Mouse (Mus musculus) naive thymus-derived CD4-positive, alpha-beta T cell, adult 2 months (primary cell): ENCODE data around the gene Csl.

Experiments
- DNase-seq: peaks from one replicate; pipeline ENCODE4 v3.0.0-alpha.2; 2011; ENCODE audit warnings: low read depth

The Csl gene

DNA sequence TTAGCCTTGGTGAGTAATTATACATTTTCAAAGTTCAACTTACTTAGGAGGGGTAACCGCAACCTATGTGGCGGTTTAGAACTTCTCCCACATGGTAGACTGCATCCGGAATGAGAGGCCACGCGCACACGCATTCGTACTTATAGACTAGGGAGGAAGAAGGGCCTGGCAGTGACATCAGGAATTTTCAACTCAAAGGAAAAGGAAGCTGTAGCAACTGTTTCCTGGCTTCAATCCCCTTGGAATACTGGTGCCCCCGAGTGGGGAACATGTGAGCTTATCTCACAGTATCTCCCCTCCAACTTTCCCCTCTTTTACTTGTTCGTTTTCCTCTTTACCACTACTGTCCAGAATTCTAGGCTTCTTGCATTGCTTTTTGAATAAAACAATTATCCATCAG, at the start of gene Csl:
Gene Csl, minus strand, starts transcription at position 101 of the 400 bp plus-strand sequence.
- DNase-seq, result no peak

DNA sequence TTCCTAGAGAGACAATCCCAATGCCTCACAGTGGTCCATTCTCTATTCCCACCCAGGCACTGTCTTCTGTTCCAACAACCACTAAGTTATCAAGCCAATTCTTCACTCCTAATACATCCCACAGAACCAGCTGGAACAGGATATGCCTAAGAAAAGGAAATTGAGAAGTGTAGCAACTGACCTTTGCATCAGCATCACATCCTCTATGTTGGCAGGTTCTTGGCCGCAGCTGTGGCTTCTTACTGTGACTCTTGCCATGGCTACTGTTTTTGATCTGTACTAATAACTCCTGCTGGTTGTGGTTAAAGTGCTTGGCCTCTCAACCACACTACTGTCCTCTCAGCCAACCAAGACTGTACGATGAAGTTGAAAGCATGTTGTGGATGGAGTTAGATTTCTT, 30.0 kb upstream of the Csl start:
- DNase-seq, result no peak

DNA sequence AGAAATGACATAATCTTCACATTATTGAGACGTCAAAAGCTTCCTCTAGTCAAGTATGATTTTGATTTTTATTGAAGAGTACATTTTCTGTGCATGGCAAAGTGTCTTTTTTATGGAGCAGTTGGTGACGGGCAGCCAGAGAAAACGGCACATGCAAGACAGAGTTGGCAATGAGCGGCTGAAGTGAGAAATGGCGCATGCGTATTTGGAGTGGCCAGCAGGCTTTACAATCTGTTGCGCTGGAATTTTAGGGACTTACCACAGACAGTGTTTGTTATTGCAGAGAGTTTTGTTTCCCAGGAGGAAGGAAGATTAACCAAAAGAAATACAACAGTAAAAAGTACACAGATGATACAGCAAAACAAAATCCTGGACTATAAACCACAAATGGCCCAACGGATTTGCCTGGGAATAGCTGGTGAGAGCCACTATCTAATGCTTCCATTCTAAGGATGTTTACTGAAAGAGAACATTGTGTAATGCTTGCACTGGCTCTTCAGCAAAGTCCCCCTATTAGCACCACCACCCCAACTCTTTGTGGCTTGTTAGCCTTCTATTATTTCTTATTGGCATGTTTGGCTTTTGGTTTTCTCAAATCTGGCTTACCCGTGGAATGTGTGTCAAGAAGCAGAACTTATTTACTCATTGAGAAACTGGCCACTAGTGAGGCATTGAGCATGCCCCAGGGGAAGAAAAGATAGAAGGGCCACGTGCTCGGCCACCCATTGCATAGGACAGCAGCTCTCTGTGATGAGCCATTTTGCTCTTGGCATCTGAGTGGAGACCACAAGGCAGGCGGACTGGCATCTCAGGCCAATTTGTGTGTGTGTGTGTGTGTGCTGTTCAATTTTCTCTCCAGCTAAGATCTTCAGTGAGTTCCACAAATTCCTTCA, 15.0 kb upstream of the Csl start:
- DNase-seq, result no peak

DNA sequence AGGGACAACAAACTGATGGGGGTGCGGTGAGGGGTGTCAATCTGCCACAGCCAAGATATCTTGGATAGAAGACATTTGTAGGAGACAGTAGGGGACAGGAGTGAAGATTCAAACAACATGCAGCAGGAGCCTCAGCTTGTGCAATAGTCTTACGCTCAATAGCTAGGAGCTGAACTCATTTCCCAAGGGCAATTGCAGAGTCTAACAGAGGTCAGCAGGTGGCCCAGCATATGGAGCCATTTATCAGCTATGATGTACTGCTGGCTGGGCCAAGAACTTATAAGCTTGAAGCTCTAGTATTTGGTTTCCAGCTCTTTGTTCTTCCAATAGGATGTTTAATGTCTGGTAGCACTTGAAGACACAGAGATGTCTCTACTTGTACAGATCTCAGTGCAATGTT, 9.3 kb downstream of the Csl start:
- DNase-seq, result no peak

DNA sequence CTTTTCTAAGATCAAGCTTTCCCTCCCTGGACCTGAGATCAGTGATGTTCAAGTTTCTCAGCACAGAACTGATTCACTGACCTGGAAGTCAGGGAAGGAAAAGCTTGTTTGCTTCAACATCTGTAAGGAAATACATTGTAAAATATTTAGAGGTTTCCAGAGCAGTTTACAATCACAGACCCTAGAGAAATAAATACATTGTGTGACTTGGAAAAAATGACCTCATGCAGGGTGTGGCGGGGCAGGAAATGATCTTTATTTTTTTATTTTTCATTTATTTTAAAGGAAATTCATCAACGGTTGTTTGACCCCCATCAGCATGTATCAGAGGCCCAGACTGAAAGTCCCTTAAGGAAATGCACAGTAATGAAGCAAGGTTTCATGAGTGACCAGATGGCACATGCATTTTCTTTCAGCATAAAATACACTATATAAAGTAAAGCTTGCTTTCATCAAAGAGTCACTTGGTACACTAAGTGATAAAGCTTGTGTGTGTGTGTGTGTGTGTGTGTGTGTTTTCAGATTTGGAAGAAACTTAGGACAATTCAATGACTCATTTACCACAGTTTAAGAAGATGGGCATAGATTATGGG, 10.7 kb downstream of the Csl start:
- DNase-seq, result no peak

DNA sequence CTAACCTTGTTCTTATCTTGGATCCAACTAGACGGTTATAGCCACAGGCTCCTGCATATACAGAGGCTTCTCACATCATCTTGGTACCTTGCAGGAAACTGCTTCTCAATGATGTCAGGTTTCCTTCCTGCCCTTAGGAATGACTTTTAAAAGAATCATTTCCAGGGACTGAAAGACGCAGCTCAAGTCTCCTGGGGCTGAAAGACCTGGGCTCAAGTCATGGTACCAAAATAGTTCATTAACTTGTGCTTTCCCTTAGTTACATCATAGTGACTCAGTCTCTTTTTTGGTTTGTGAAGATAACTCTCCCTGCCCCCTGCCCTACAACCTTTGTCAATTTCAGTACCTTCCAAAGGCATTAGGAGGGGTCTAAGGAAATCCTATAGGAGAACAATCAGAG, 11.4 kb downstream of the Csl start:
- DNase-seq, result no peak

DNA sequence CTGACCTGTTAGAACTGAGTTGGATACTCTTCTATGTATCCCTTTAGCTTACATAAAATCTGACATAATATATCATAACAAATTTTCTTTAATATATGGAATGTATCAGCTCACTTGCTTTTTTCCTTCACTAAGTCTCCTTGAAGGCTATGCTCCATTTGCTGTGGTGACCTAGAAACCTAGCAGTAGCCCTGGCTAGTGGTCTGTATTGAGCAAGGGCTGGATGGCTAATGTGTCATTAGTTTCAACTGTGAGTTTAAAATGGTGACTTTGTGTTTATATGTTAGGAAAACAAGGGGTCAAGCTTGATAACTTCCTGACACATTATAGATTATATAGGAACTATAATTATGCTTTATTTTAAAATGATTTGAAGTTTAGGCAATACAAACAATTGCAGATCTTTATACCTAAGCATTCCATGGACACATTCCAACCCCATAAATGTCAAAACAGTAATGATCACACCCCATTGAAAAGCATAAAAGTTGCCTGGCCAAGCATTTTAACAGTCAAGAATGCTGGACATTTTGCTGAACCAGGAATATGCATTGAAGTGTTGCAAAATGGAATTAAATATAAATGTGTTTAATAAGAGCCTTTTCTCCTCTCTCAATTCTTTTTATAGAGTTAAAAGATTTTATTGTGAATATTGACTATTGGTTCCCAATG, 17.7 kb downstream of the Csl start:
- DNase-seq, result no peak

DNA sequence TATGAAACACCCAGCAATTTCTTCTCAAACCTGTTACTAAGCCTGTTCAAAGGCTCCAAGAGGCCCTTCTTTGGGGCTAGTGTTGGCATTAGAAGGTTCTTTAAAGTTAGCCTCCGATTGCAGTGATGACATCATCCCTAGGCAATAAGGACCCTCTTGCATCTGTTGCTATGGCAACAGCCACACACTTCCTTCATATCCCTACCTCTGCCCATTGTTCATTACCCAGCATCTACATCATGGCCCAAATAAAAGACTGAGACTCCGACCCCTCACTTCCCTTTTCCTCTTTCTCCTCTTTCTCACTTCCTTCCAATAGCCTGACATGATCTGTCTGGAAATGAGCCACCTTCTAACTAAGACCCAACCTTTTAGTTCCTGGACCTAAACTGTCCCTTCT, 46.3 kb downstream of the Csl start:
- no peak for DNase-seq

DNA sequence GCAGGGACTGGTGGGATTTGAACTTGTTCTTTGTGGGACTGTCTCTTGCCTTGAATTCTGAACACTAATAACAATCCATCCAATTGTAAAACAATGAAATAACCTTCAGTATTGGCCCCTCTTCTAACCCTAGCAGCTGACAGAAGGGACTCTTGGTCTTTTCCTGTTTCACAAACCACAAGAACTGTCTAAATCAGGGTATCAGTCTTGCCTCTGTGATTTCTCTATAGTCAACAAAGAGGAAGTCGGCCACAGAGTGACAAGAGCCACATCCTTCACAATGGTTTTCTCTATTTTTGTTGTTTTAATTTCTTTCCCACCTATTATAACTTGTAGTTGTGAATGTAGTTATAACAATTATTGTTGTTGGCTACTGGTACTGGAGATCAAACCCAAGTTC, 47.9 kb downstream of the Csl start:
- DNase-seq, result no peak
